Mouse (Mus musculus): Measurements from ENCODE around the gene Cse1l.

Gene Cse1l

DNA sequence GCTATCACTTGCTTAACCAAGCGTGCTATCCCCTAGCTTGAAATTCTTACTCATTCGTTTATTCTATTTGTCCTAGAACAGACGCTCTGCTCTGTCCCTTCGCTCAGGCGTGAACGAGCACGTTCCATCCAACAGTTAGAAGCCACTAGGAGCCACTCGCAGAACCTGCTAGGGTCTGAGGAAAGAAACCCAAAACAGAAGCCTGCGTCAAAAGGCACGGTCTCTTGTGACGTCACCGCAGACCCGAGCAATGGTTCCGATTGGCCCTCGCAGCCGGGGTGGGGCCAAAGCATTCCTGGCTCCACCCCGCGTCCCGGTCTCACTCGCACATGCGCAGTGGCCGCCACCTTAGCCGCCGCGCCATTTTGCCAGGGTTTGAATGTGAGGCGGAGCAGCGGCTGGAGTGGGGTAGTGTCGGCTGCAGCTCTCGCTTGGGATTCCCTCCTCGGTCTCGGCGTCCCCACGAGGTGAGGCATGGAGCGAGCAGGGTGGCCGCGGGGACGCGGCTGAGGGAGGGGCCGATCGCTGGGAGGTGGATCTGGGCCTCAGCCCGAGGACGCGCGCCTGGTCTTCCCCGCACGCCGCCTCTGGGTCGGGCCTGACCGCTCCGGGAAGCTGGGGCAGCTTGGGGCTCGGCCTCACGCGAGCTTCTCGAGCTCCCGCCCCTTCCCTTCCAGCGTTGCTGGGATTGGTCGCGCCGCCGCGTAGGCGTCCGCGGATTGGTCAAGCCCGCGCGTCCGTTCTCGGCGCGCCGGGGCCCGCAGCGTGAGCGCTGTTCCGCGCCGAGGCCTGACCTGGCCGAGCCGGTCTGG lies at the start of gene Cse1l:
Gene Cse1l, plus strand, starts transcription at position 330 of the 812 bp plus-strand sequence.
- DNase-seq, result peak; percentile 98

DNA sequence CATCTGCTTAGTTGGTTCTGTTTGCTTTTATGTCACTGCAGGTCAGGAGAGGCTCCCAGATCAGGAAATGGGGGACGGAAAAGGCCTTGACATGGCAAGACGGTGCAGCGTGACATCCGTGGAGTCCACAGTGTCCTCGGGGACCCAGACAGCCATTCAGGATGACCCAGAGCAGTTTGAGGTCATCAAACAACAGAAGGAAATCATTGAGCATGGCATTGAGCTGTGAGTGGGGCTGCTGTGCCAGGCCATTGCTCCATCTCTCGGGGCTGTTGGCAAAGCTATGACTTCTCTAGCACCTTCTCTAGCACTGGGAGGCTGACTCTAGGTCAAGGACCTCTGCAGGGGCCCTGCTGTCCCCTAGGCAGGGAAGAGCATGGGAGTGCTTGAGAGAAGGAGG lies 49.5 kb upstream of the Cse1l start:
- no peak for DNase-seq

DNA sequence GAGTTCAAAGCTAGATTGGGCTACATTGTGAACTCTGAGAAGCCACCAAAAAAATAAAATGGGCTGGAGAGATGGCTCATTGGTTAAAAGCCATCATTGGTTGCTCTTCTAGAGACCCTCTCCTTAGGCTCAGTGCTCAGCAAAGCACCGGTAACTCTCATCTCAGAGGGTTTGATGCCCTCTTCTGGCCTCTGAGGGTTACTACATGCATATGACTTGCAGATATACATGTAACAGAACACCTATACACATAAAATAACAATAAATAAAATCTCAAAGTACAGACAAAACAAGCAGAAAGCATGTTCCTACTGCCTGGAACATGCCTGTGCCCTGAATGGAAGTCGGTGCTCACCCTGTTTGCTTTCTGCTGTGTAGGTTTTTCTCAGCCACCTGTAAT lies 48.7 kb upstream of the Cse1l start:
- DNase-seq, result no peak

DNA sequence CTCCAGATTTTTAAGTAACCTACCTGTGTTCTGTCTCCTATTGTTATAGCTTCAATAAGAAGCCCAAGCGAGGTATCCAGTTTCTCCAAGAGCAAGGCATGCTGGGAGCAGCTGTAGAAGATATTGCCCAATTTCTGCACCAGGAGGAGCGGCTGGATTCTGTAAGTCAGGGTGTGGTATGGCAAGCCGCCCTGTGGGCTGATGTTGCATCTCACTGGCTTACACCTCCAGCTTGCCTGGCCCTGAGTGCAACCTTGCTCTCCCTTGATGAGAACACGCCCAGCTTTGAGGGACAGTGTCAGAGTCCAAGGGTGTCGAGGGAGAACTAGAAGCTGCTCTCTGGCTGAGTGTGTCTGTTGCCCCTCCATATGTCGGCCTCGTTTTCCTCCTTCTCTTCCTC lies 46.6 kb upstream of the Cse1l start:
- DNase-seq, result no peak

DNA sequence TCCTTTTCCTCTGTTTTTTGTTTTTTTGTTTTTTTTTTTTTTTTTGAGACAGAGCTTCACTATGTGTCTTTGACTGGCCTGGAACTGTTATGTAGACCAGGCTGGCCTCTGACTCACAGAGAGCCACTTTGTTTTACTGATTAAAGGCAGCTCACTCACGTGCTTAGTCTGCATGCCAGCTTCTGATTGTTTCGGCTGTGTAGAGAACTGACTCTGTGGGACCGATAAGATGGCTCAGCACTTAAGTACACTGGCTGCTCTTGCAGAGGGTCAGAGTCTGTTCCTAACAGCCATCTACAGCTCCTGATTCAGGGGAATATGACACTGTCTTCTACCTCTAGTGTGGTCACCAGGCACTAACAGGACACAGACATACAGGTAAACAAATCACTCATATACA lies 43.3 kb upstream of the Cse1l start:
- DNase-seq, result no peak

DNA sequence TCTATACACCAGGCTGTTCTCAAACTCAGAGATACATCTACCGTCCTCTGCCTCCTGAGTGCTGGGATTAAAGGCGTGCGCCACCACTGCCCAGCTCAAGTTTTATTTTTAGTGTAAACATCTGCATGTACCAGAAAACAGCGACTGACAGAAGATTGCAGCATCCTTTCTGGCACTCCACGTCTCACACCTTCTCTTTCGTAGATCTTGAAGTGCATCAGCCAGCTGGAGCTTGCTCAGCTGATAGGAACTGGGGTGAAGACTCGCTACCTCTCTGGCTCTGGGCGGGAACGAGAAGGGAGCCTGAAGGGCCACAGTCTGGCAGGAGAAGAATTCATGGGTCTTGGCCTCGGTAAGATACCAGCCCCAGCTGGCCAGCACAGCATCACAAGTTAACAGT lies 40.4 kb upstream of the Cse1l start:
- DNase-seq, result no peak

DNA sequence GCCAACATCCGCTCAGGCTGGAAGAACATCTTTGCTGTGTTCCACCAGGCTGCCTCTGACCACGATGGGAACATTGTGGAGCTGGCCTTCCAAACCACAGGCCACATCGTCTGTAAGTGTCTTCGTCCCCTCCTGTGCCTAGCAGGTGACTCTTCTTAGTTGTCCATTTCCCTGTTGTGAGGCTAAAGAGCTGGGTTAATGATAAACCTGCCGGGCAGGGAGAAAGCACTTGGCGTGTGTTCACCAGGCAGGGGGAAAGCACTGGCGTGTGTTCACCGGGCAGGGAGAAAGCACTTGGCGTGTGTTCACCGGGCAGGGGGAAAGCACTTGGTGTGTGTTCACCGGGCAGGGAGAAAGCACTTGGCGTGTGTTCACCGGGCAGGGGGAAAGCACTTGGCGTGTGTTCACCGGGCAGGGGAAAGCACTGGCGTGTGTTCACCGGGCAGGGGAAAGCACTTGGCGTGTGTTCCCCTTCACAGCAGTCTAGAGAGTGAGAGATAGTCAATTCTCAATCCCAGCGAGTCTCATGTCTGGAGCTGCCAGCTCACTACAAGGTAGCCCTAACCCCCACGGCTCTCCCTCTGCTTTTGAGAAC lies 35.5 kb upstream of the Cse1l start:
- no peak for DNase-seq

DNA sequence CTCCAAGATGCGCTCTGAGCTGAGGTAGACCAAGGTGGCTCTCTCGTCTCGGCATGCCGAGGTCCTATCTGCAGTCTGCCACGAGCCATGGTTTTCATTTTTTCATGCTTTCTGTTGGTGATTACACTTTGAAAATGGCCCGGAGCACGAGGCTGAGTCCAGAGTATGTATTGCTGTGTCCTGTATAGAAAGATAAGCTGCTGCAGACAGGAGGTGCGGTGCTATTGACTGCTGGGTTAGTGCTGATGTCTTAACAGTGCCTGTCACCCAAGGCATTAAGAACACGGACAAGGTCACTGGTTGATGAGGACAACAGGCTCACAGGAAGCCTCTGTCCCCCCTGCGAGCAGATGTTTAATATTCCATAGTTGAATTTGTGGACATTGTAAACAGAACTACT lies 34.9 kb upstream of the Cse1l start:
- DNase-seq, result no peak

DNA sequence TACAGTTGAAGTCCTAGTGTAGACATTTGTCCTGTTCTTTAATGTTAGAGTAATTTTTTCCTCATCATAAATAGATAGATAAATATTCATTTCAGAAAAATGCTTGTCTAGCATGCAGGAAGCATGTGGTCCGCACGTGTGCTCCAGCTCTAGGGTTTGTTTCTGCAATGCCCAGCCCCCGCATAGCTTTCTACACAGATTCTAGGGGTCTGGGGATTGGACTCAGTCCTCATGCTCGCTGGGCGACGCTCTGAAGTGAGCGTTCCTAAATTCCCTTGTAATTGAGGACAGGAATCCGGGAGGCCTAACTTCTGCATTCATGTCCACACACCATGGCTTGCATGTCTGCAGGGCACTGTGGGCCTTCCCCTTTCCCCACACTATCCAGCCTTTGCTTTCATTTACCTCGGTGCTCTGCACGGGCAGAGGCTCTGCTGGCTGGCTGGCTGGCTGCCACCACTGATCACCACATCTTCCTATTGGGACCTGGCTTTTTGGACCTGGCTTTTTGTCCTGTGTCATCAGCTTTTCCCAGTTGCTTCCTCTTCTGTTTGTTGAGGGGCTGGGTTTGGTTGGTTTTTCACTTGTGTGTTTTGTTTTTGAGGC lies 31.1 kb upstream of the Cse1l start:
- DNase-seq, result no peak

DNA sequence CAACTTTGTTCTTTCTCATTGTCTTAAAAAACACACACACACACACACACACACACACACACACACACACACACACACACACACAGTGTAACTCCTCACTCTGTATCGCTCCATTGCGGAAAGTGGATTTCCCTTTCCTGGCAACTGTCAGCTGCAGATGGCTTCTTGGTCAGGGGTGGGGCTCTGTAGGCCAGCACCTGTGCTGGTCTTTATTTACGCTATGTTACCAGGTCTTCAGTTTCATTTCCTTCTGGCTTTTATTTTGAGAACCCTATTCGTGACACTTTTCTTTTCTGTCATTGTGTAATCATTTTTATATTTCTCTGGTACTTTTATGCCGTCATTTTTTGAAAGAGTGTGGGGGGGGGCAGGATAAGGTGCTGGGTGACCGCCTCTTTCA lies 30.3 kb upstream of the Cse1l start:
- no peak for DNase-seq

DNA sequence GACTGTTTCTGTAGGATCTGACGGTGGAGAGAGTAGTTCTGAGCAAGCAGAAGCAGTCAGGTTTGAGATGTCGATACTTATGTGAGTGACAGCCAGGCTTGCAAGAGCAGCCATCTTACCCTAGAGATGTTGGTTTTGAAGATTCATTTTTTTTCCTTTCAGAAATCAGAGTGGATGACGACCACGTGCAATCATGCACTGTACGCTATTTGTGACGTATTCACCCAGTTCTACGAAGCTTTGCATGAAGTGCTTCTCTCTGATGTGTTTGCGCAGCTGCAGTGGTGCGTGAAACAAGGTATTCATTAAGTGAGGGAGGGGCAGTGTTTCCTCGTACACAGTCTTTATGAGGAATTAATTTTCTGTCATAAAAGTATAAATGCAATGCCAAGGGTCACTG lies 29.5 kb upstream of the Cse1l start:
- no peak for DNase-seq

DNA sequence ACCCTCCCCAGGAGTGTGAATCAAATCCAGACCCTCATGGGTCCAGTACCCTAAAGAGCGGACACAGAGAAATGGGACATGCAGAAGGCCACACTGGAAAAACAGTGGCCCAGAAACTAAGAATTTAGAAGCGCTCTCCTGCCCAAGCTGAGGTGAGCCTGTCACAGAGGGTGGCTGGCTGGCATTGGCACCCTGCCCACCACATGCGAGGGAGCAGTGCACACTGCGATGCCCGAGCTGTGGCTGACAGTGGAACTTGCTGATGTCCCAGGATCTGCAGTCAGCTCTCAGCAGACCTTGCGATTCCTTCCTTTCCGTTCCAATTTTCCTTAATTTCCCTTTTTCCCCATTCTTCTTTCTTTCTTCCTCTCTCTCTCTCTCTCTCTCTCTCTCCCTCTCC lies 20.8 kb upstream of the Cse1l start:
- DNase-seq, result peak; percentile 56

DNA sequence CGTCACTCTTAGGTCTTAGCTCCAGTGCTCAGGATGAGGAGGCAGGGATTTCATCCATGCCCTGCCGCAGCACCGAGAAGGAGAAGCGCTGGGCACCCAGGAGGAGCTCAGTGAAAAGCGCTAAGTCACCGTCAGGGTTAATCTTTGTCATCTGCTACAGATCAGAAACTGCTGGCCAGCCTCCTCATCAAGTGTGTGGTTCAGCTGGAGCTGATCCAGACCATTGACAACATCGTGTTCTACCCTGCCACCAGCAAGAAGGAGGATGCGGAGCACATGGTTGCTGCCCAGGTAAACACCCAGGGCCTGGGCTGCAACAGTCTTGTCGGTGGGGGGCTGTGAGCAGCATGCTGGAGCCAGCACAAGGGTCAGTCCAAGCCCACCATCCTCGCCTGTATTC lies 20.2 kb upstream of the Cse1l start:
- no peak for DNase-seq

DNA sequence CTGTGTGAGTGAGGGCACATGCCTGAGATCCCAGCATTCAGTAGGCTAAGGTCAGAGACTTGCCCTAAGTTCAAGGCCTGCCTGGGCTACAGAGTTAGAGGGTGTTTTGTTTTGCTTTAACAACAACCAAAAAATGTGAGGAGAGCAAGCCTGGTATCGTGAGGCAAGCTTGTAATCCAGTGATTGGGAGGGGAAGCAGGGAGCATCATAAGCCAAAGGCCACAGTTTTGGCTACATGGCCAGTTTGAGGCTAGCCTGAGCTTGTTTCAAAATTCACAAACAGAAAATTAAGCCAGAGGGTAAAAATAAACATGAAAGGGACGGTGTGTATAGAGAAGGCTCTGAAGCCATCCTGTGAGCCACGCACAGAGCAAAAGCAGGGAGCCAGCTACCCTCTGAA lies 19.6 kb upstream of the Cse1l start:
- no peak for DNase-seq

DNA sequence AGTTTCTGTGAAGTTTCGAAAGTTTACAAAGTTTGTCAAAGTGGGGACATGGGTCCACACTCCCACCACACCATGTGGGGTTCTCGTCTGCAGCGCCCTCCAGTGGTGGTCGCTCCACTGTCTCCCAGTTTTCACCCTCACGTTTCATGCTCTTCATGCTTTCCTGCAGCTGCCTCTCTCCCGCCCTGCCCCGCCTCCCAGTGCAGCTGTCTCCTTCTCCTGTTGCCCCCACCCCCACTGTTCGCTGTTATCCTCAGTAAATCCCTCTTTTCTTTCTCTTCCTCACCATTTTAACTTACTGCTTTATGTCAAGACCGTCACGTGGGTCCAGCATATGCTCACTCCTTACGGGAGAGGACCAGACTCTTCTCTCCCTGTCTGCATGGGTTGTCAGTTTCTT lies 18.0 kb upstream of the Cse1l start:
- no peak for DNase-seq

DNA sequence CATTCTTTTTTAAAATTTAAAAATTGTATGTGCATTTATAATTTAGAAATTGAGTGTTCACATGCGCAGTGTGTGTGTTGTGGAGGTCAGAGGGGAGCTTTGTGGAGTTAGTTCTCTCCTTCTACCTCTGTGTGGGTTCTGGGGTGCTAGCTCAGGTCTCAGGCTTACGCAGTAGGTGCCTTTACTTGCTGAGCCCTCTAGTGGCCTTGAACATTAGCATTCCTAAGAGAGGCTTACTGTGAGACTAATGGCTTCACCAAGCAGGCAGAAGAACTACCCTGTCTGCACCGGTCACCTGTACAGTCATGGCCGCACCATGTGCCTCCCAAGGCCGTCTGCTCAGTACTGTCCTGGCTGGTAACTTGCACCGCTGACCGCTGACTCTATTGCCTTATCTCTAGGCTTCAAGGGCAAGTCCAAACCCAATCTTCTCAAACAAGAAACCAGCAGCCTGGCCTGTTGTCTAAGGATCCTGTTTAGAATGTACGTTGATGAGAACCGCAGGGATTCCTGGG lies 14.4 kb upstream of the Cse1l start:
- DNase-seq, result no peak

DNA sequence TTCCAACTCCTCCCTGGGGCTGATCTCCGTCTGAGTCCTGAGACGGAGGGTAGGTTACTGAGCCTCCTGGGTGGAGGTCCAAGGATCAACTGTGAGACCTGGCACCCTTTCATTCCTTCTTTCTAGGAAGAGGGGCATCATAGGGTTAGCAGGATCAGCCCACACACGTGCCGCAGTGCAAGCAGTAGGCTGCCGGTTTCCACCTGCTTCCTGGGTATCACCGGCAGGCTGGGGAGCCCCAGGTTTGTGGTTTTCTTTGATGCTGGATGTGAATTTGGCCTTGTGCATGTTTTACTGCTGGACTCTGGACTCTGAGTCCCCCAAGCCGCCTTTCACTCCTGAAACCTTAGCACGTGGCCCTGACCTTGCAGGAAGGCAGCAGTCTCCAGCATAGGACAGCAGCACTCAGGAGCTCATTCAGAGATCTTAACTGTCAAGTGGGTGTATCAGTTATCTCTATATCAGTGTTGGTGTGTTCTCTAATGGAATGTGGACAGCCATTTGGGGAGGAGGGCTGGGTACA lies 13.6 kb upstream of the Cse1l start:
- no peak for DNase-seq

DNA sequence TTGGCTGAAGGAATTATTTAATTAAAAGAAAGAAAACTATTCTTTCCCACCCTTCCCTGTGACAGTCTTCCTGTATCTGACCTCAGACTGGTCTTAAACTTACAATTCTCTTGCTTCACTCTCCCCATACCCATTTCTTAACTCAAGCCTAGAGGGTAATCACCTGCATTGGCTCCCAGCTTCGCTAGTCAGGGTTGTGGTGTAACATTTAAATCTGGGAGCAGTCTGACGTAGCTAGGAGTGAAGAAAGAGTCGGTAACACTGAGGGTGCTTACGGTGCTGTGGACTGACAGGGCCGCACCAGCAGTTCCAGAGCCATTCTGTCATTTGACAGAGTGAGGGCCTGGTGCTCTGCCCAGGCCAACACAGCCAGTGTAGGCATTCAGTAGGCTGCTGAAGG lies 12.8 kb upstream of the Cse1l start:
- DNase-seq, result no peak

DNA sequence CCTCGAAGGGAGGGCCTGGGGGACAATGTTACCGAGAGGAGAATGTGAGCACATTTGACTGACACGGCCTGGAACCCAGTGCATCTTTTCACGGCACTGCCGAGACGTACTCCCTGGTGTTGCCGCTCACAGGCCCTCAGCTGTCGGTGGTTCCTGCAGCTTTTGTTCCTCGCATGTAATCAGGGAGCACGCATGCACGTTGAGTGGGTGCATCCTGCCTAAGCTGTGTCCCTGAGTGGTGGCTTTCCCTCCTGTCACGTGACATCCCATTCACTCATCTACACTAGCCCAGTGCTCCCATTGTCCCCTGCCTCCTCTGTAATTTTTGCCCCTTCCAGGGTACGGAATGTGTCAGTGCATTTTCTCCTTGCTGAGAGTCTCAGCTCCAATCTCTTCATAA lies 9.5 kb upstream of the Cse1l start:
- DNase-seq, result no peak

DNA sequence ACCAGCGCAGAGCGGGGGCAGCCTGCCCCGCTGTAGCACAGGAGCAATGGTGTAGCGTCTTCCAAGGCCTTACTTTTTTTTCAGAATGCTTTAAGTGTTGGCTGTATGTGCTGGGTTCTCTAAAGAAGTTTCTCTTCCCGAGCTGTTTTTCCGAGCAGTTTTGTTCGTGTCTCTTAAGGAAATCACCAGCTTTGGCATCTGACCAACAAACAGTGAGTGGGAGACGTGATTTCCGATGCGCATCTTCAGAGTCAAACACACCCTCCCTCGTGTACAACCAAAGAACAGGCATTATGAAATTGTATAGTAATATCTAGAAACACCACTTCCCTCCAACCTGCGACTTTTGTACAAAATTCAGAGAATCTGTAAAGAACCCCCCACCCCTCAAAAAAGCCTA lies 8.9 kb upstream of the Cse1l start:
- no peak for DNase-seq

DNA sequence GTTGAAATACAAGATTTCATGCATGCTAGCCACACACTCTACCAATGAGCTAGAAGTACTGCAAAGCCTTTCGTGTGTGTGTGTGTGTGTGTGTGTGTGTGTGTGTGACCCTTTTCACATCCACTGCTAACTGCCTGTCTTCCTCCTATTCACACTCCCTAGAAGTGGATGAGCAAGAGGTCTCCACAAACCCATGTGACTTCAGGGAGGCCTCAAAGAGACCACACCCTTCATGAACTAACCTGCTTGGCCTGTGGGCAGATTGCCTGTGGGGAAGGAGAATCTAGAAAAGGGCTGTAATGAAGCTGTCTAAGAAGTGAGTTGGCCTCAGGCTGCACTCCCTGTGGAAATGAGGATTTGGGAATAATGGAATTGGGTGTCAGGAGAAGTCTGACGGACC lies 6.7 kb upstream of the Cse1l start:
- no peak for DNase-seq

DNA sequence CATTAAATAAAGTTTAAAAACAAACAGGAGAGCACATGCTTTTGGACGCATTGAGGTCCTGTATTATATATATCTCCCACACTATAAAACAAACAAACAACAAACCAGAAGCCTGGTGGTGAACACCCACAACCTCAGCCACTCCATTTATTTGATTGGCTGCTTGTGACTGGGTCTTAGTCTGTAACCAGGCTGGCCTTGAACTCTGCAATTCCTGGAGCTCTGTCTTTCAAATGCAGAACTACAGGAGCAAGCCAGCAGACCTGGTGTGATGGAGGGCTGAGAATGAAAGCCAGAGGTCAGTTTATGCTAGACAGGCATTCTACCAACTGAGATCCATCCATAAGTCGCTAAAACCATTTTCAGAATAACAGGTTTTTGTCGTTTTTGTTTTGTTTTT lies 6.1 kb upstream of the Cse1l start:
- DNase-seq, result no peak

DNA sequence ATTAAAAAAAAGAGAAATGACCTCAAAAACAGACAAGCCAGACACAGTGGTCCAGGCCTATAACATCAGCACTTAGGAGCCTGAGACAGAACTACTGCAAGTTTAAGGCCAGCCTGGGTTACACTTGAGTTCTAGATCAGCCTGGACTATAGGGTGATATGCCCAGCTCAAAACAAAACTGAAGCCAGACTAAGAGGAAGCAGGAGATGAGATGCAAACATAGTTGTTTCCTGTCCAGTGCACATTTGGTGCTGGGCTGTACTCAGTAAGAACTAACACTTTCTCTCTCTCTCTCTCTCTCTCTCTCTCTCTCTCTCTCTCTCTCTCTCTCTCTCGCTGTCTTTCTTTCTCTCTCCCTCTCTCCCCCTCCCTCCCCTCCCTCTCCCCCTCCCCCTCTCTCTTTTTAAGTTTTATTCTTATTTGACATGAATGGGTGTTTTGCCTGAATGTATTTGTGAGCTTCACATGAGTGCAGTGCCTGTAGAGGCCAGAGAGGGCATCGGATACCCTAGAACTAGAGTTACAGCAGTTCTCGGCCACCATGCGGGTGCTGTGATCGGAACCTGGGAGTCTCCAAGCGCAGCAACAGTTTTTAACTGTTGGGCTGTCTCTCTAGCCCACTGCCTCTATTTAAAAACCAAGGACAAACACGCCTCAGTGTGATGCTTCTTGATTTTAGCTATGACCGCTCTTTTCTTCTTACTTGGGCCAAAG lies 4.9 kb upstream of the Cse1l start:
- no peak for DNase-seq

Data from cerebellum, adult 8-10 months (tissue).